Mouse (Mus musculus) spleen, postnatal 10 days (tissue): ENCODE results near the gene Acss2.

ENCODE experiments used
- DNase-seq, 2 experiments: peaks; one replicate each; pipeline ENCODE4 v3.0.0; 2021 to 2022; ENCODE audit warnings: low spot score in 2 of 2

Acss2 gene

DNA sequence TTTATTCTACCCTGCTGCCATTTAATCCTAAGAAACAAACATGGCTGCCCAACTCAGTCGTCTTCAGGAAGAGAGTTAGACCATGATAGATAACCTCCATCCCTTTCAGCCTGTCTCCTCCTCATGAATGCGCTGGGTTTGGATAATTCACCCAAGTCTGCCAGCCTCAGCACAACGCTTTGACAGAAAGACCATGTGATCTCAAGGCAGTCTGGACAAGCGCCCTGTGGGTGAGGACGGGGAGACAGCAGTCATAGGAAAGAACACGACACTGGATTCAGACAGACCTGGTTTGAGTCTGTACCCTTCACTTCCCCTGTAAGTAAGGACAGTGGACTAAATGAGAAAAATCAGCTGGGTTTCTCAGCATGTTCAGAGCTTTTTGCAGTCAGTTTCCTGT, 71.8 kb downstream of the Acss2 start:
- no peak for DNase-seq

- no peak for DNase-seq
These were observed 73.1 kb downstream of the Acss2 start for GRCm38 (mm10) chr2:155590876-155591275.

DNA sequence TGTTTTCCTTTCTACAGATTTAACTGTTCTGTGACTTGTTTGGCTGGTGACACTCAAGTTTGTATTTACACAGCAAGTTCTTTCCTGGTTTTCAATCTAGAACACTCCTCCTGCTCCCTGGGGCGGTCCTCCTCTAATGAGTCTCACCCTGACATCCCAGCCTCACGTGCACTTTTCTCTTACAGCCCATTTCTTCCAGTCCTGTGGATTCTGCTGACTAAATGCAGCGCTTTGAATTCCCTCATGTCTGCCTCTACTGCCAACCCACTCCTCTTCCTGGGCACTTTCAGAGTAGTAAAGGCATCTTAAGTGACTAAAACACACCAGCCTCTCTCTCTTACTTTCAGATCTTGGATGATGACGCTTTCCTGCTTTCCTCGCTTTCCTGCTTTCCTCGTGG, 73.9 kb downstream of the Acss2 start:
- DNase-seq: no peak

GRCm38 (mm10) chr2:155592137-155592853, 74.5 kb downstream of the Acss2 start, which contains the start of gene Gss:
Gene Gss (minus strand): TSS chr2:155592810.
- peak; percentile 99 to 100 for DNase-seq

GRCm38 (mm10) chr2:155592854-155593283, 75.1 kb downstream of the Acss2 start:
- DNase-seq: no peak

DNA sequence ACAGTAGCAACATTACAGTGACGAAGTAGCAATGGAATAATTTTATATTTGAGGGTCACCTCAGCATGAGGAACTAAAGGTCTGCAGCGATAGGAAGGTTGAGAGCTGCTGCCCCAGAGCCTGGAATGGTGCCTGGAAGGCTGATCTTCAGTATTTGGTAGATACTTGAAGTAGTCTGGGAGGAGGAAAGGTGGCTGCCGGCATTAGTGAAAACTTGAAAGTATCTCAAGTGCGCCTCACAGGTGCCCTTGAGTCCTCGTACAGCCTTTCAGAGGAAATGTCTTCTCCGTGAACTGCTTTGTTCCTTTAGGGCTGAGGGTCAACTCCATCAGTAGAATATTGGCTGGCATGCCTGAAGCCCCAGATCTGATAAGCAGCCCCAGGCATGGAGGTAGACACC, 77.8 kb downstream of the Acss2 start:
- no peak for DNase-seq

DNA sequence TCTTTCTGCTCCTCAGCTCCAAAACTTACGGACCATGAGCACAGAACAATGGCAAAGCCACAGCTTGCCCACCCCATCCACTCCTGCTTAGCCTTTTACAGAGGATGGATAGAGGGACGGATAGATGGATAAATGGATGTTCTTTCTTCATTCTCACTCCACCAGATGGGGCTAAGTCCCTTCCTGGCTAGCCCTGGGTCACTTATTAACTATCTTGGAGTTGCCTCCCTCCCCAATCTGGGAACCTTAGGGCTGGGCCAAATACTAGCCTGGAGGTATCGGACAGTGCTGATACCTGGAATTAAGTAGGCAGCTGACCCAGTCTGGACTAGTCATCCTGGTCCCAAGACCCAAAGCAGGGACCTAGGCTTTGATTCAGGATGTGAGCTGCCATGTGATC, 86.0 kb downstream of the Acss2 start:
- no peak for DNase-seq

DNA sequence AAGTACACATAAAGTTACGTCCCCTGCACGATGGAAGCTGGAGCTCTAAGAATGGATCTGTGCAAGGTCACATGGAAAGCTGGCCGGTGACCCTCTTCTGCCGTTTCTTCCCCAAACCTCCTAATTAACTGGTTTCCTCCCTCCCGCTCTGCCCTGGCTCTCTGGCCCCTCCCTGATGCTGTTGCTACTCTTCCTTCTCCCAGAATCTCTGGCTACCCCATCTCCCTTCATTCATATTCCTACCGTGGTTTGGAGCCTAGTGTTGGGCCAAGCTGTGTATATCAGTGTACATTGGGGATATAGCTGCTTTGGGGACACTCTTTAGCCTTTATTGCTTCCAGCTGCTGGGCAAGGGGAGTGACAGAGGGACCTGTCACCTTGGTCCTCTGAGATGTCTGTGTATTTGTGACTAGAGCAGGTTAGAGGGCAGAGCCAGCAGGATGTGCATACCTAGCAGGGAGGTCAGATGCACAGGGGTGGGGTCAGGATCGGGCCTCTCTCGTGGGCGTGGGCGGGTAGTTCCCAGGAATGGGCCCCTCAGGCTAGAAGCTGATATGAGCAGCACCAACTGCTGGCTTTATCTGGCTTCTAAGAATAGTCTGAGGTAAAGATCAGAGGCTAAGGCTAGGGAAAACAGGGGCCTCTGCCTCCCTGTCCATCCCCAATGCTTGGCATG, 87.0 kb downstream of the Acss2 start:
- no peak for DNase-seq

DNA sequence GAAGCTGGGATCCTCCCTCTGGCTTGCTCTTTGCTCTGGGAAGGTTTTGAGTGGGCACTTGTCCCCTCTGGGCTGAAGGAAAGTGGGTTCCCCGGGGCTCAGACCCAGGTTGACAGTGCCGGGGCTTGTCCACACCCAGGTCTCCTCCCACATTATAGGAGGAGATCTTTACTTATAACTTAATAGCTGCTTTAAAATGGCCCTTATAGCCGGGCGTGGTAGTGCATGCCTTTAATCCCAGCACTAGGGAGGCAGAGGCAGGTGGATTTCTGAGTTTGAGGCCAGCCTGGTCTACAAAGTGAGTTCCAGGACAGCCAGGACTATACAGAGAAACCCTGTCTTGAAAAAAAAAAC, 87.5 kb downstream of the Acss2 start:
- DNase-seq: peak in 1 of 2 experiments; percentile 42

GRCm38 (mm10) chr2:155606360-155606759, 88.6 kb downstream of the Acss2 start:
- no peak for DNase-seq

- no peak for DNase-seq
These were observed 93.2 kb downstream of the Acss2 start, which contains the start of gene Myh7b for GRCm38 (mm10) chr2:155610978-155611377. Gene Myh7b (plus strand): TSS chr2:155611212.

- DNase-seq: no peak
These were observed 94.2 kb downstream of the Acss2 start for GRCm38 (mm10) chr2:155611834-155612550.

DNA sequence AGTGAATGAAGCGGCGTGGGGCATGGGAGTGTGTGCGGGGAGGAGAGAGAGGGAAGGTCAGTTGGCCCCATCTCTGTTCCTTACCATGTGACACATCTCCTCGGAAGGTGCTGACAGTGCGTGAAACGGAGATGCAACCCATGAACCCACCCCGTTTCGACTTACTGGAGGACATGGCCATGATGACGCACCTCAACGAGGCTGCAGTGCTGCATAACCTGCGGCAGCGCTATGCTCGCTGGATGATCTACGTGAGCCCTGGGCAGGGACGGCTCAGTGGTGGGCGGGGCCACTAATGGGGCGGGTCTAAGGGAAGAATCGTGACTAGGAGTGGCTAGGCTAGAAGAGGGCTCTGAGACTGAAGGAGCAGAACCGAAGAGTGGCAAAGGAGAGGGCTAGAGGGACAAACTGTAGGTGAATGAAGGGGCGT, 95.6 kb downstream of the Acss2 start:
- peak; percentile 77 to 91 for DNase-seq

DNA sequence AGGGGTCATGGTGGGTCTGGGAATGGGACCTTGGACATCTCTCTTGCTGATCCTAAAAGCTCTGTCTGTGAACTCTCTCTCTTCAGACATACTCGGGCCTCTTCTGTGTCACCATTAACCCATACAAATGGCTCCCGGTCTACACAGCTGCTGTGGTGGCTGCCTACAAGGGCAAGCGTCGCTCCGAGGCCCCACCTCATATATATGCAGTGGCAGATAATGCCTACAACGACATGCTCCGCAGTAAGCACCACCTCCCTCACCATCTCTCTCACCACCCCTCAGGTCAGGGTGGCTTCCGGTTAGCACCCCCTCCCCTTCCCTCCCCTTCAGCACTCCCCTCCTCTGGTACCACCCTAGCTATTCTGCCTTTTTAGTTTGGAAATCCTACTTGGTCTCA, 96.2 kb downstream of the Acss2 start:
- DNase-seq: no peak

DNA sequence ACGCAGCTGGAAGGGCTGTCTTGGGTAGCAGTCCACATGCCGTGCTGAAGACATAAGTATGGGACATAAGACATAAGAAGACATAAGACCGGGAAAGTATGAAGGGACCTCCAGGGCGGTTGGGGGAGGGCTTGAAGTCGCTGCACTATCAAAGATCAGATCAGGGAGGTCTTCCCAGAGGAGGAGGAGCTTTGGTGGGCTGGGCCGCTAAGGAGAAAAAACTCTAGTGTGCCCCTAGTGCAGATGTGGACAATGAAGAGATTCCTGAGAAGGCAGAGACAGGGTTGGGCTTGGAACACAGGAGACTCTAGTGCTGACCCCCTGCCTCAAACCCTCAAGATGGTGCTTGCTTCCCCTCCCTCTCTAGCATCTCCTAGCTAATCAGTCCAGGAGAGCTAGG, 99.2 kb downstream of the Acss2 start:
- DNase-seq: no peak

DNA sequence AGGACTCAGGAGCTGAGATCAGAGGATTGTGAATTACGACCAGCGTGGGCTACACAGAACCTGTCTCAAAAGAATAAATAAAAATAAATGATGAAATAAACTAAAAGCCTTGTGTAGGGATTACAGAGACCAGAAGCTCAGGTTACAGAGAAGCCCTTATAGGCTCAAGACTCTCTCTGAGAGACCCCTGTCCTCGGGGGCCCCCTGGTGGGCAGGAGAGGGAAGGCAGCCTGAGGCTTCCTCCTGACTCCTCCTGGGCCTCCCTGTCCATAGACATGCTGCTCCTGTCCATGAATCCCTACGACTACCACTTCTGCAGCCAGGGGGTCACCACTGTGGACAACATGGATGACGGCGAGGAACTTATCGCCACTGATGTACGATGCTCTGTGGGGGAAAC, 102.1 kb downstream of the Acss2 start:
- peak; percentile 89 to 93 for DNase-seq

GRCm38 (mm10) chr2:155622606-155623005, 104.9 kb downstream of the Acss2 start:
- DNase-seq: no peak

DNA sequence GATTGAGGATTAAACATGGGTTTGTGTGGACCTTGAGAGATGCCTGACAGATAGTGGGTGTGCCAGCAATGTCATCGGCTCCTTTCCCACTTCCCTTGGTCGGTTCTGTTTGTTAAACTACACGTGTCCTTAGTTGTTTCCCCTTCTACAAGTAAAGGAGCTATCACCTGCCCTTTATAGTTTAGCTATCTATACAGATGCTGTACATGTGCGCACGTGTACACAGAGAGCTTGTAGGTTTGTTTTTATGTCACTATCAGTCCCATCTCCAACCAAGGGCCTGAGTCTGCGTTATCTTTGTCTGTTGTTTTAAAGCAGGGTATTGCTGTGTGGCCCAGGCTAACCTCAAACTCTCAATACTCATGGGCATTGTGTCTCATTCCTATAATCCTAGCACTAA, 106.2 kb downstream of the Acss2 start:
- no peak for DNase-seq

DNA sequence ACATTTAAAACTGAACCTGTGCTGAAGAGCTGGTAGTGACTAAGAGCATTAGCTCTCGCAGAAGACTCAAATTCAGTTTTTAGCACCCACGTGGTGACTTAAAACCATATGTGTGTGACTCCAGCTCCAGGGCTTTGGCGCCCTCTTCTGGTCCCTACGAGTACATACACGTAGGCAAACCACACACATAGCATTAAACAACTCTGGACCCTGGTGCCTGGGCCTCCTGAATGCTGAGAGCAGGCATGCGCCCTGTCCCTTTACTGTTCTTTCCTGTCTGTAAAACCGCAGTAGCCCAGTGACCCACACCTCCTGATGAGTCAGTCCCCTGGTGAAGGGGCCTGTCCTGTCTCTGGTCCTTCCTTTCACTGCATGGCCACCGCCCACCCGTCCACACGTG, 107.0 kb downstream of the Acss2 start:
- DNase-seq: peak in 1 of 2 experiments; percentile 64

- DNase-seq: no peak
These were observed 108.5 kb downstream of the Acss2 start for GRCm38 (mm10) chr2:155626277-155626676.

- peak; percentile 66 to 85 for DNase-seq
These were observed 109.4 kb downstream of the Acss2 start for GRCm38 (mm10) chr2:155627030-155627738.

- DNase-seq: no peak
These were observed 110.4 kb downstream of the Acss2 start for GRCm38 (mm10) chr2:155628112-155628511.
